Mouse (Mus musculus) heart, adult 18-20 months (tissue): ENCODE measurements around the gene Psmc1. TPM values are rescaled to one million over a fixed set of nuclear protein-coding genes. Genes with fewer than 3 reads are reported as not detected.

Experiments used
- DNase-seq, 2 experiments: peaks; one replicate each; pipeline ENCODE4 v3.0.0; 2021 to 2022; ENCODE audit warnings: mixed read lengths in 1 of 2
- total RNA-seq, 2 experiments: library from RNA; stranded (reverse); gene quantifications; 2 replicates each; pipeline ENCODE4 v1.2.3; 2021

The Psmc1 gene
- total RNA-seq, 2 experiments from 2014 or later, result 139 to 144 TPM

- no peak for DNase-seq
Measured at GRCm38 (mm10) chr12:100124913-100125798, 15.2 kb downstream of the Psmc1 start.

DNA sequence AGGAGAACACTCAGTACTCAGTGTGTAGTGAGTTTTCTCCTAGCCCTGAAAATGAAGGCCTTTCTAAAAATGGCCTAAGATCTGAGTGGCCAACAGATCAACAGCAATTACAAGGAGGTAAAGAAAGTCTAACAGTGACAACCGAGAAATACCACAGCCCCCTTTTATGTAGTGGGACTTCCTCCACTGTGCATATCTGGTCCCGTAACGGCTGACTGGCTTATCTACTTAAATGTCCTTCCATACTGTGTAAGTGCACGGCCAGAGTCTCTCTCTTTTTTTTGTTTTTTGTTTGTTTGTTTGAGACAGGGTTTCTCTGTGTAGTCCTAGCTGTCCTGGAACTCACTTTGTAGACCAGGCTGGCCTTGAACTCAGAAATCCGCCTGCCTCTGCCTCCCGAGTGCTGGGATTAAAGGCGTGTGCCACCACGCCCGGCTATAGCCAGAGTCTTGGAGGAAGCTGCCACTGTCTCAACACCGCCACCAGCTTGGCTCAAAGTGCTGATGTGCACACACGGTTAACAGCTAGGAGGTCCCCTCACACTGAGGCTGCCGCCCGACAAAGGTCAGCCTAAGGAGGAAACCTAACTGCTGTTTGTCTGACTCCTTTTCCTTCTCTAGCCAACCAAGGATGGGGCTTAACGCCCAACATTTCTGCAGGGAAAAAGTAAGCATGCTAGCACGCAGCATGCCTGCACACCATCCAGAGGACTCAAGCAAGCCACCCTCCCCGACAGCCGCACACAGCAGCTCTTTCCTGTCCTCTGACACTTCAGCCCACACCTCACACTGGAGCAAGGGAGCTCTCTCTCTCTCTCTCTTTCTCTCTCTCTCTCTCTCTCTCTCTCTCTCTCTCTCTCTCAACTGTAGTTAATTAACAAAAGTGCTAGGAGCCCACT lies 17.3 kb downstream of the Psmc1 start:
- DNase-seq, result no peak

GRCm38 (mm10) chr12:100127866-100128480 lies 18.0 kb downstream of the Psmc1 start:
- DNase-seq, result peak; percentile 41 to 52

DNA sequence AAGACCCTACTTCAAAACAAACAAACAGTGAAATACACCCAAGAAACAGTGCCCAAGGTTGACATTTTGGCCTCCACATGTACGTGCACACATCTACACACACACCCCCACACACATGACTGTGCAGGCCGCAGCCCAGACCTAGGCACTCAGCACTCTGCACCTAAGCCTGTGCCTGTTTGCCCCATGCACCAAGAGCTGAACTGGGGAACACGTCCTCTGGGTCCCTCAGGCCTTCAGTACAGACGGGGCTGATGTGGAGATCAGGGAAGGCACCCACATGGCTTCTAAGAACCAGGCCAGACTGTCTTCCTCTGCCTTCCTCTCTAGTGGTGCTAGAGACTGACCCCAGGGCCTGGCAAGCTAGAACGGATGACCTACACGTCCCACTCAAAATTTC lies 18.6 kb downstream of the Psmc1 start:
- no peak for DNase-seq

GRCm38 (mm10) chr12:100128961-100129360 lies 19.0 kb downstream of the Psmc1 start:
- DNase-seq, result no peak

DNA sequence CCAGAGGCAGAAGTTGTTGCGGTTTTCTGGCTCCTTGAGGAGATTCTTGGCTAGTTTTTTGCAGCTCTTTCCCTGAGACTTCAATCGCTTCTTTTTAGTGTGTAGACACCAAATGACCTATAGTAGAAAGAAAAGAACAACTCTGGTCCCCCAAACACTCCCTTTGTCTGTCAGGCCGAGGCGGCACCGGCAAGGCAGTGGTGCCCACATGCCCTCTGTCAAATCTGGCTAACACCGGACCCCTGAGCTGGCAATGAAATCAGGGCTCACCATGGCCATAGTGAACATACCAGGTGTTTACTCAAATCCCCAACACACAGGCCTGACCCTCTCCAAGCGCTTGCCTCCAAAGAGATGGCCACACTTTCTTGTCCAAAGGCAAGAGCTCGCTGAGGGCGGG lies 21.2 kb downstream of the Psmc1 start:
- no peak for DNase-seq

GRCm38 (mm10) chr12:100131655-100132054 lies 21.7 kb downstream of the Psmc1 start:
- peak; percentile 49 to 81 for DNase-seq

GRCm38 (mm10) chr12:100134395-100134936 lies 24.5 kb downstream of the Psmc1 start:
- DNase-seq, result no peak

DNA sequence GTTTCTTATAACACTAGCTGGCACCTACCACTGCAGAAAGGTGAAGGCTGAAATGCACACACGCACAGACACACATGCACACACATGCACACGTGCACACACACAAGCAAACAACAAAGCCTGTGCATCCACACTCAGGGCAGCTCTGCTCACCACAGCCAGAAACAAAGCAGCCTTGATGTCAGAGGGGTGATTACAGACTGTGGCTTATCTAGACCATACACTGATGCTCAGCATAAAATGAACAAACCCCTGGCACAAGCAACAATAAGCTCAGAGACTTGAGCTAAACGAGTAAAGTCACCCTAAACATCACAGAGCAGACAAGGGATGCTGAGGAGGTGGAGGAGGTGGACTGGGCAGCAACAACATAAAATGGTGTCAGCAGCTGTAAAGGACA lies 25.2 kb downstream of the Psmc1 start:
- no peak for DNase-seq

DNA sequence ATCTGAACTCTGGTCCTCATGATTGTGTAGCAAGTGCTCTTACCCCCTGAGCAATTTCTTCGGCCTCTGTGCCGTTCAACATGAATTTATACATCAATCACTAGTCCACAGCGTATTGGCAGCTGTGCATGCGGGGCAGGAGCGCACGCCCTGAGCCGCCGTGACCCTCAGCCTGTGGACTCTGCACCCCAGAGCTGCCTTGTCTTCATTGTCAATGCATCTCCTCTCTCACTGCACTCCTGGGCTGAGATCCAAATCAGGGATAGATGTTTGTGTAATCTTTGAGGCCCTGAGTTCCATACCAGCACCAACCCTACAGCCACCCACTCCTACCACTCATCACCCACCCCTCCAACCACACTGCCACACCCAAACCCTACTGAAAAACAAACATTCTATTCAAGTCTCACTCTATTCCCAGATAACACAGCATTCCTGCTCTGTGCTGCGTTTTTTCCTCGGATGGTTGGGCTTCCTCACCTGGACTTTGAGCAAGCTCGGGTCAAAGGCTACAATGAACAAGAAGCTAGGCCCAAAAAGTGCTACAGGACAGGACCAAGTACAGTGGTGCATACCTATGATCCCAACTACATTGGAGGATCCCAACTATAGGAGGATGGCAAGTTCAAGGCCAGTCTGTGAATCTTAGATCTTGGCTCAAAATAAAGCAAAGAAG lies 33.0 kb downstream of the Psmc1 start:
- no peak for DNase-seq

- no peak for DNase-seq
Measured at GRCm38 (mm10) chr12:100143737-100144136, 33.8 kb downstream of the Psmc1 start.

DNA sequence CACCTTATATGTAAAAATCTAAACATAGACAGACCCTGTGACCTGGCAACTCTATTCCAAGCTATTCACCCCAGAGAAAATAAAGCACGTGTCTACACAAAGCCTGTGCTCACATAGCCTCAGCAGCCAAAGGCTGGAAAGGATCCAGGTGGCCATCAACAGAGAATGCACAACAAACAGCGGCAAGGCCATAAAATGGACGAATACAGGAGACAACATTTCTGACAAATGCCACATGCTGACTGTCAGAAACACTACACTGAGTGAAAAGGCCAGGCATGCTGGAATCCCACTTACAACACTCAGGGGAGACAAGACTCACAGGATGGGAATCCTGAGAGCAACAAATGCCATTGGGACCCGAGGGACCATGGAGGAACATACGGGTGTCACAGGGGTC lies 34.3 kb downstream of the Psmc1 start:
- DNase-seq, result no peak

GRCm38 (mm10) chr12:100152466-100152865 lies 42.5 kb downstream of the Psmc1 start:
- no peak for DNase-seq

GRCm38 (mm10) chr12:100159261-100159975 lies 49.5 kb downstream of the Psmc1 start, which contains the start of gene Nrde2:
TSS of gene Nrde2 (minus strand) at chr12:100159653.
- peak; percentile 96 for DNase-seq

DNA sequence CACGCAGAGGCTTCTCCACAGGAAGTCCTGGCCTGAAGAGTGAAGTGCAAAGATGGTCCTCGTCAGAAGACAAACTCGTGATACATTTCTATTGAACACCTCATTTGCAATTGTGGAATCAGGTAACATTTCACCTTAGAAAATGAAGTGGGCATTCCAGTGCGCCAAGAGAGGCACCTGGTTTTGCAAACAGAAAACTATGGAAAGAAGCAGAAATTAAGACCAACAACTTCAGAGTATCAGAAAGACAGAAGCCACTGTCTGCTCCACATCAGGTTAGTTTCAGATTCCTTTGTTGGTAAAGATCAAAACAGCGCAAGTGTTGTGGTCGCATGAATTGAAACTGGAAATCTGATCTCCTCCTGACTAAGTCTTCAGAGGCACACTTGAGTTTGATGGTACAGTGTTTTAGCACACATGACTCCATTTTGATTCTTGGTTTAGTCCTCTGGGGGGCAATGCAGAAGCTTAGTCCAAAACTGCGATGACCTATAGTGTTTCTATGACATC lies 55.1 kb downstream of the Psmc1 start:
- DNase-seq, result no peak

DNA sequence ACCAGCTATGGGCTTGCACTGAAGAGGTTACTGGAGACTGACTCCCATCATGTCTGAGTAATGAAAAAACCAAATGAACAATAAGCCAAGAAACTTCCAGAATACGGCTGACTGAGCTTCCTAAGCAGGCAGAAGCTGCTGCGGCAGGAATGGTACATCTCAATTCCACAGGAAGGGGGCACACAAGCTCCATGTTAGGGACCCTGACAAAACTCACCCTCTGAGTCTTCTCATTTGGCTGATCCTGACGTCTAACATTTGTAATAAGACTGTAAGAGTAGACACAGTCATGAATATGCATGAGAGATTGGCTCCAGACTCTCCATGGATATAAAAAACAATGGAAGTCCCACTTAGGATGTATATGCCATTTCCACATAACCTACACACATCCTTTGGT lies 56.2 kb downstream of the Psmc1 start:
- peak; percentile 25 to 37 for DNase-seq

DNA sequence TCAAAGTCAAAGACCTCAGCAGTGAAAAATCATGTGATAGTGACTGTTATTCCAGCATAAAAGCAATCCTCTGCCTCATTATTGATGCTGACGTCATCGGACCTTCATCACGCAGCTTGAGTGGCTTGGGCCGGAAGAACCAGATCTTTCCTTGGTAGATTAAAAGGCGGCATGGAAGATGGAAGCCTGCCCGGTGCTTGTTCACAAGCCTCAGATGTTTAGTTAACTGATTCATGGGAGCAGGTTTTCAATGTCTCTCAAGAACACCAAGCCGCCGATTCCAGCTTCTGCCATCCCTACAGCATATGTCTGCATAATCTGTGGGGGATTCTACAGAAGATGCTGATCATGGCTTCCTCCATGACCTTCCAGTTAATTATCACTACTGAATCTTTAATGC lies 57.0 kb downstream of the Psmc1 start:
- DNase-seq, result no peak

- DNase-seq, result no peak
Measured at GRCm38 (mm10) chr12:100167502-100167901, 57.5 kb downstream of the Psmc1 start.

- DNase-seq, result peak; percentile 48 to 49
Measured at GRCm38 (mm10) chr12:100167931-100168871, 58.2 kb downstream of the Psmc1 start.

GRCm38 (mm10) chr12:100172481-100172880 lies 62.5 kb downstream of the Psmc1 start:
- no peak for DNase-seq
